Mouse (Mus musculus): Measurements from ENCODE around the gene Sfxn3.

GRCm38 (mm10) chr19:45014335-45014971, 32.9 kb upstream of the Sfxn3 start, which contains the start of gene Lzts2:
- TF ChIP-seq CTCF (IDR thresholded peaks at IDR 0.05; ENCODE audit: insufficient read depth, low read length) (no peak), POLR2A (IDR thresholded peaks at IDR 0.05; ENCODE audit: borderline replicate concordance, extremely low read depth, low read depth, low read length) (no peak)

Data from lung, adult 2 months (tissue).